Mouse (Mus musculus): ENCODE measurements at regions not wholly inside any gene's neighbourhood (a gene's known extent, or its start where the extent isn't known, plus 50 kb on each side); places are given as distances from the start of the nearest gene placed in this dataset.

- H3K36me3 ChIP-seq (ENCODE audit: control insufficient read depth) = no peaks in the 10 kb centered on the region
- no peaks in the 10 kb centered on the region for H3K4me1 ChIP-seq (ENCODE audit: control insufficient read depth)
- H3K4me3 ChIP-seq (replicated peaks) = no peak overlapping the region
- TF ChIP-seq GATA1 (IDR thresholded peaks at IDR 0.05; ENCODE audit: low read length) (no peak), TAL1 (IDR thresholded peaks at IDR 0.05; ENCODE audit: low read length) (no peak)
- H3K9me3 ChIP-seq (ENCODE audit: control insufficient read depth, low read length) = peaks cover 2% of the 10 kb centered on the region; the same call in 1 of the 2 replicates
- H3K27me3 ChIP-seq (ENCODE audit: control insufficient read depth) = no peaks in the 10 kb centered on the region; the same call in 1 of the 2 replicates
Measured at GRCm38 (mm10) chr11:112956748-112957440, 174.9 kb downstream of the Sox9 start.

- TF ChIP-seq GATA1 (IDR thresholded peaks at IDR 0.05; ENCODE audit: low read length) (no peak), TAL1 (IDR thresholded peaks at IDR 0.05; ENCODE audit: low read length) (no peak)
- Histone ChIP-seq H3K9me3 (ENCODE audit: control insufficient read depth, low read length) (no peaks in the 10 kb centered on the region; the same call in 1 of the 2 replicates), H3K27me3 (ENCODE audit: control insufficient read depth) (no peaks in the 10 kb centered on the region; the same call in 1 of the 2 replicates), H3K4me1 (ENCODE audit: control insufficient read depth) (no peaks in the 10 kb centered on the region), H3K4me3 (replicated peaks) (no peak overlapping the region), H3K36me3 (ENCODE audit: control insufficient read depth) (no peaks in the 10 kb centered on the region)
Measured at GRCm38 (mm10) chr11:112959609-112960008, 177.6 kb downstream of the Sox9 start.

- Histone ChIP-seq H3K9me3 (ENCODE audit: control insufficient read depth, low read length) (peaks cover 15% of the 10 kb centered on the region; the same call in 1 of the 2 replicates), H3K4me3 (replicated peaks) (no peak overlapping the region), H3K36me3 (ENCODE audit: control insufficient read depth) (no peaks in the 10 kb centered on the region), H3K27me3 (ENCODE audit: control insufficient read depth) (peaks cover 3% of the 10 kb centered on the region), H3K4me1 (ENCODE audit: control insufficient read depth) (no peaks in the 10 kb centered on the region)
- TF ChIP-seq TAL1 (IDR thresholded peaks at IDR 0.05; ENCODE audit: low read length) = no peak
- no peak for TF ChIP-seq GATA1 (IDR thresholded peaks at IDR 0.05; ENCODE audit: low read length)
Measured at GRCm38 (mm10) chr11:112973286-112973685, 191.3 kb downstream of the Sox9 start.

GRCm38 (mm10) chr11:112974893-112975292 lies 192.9 kb downstream of the Sox9 start:
- Histone ChIP-seq H3K9me3 (ENCODE audit: control insufficient read depth, low read length) (peaks cover 15% of the 10 kb centered on the region; the same call in 1 of the 2 replicates), H3K27me3 (ENCODE audit: control insufficient read depth) (peaks cover 5% of the 10 kb centered on the region), H3K4me1 (ENCODE audit: control insufficient read depth) (no peaks in the 10 kb centered on the region), H3K4me3 (replicated peaks) (no peak overlapping the region), H3K36me3 (ENCODE audit: control insufficient read depth) (no peaks in the 10 kb centered on the region)
- TF ChIP-seq GATA1 (IDR thresholded peaks at IDR 0.05; ENCODE audit: low read length) (no peak), TAL1 (IDR thresholded peaks at IDR 0.05; ENCODE audit: low read length) (no peak)

- TF ChIP-seq TAL1 (IDR thresholded peaks at IDR 0.05; ENCODE audit: low read length) = no peak
- TF ChIP-seq GATA1 (IDR thresholded peaks at IDR 0.05; ENCODE audit: low read length) = no peak
- Histone ChIP-seq H3K36me3 (ENCODE audit: control insufficient read depth) (no peaks in the 10 kb centered on the region), H3K9me3 (ENCODE audit: control insufficient read depth, low read length) (peaks cover 15% of the 10 kb centered on the region; the same call in 1 of the 2 replicates), H3K27me3 (ENCODE audit: control insufficient read depth) (peaks cover 5% of the 10 kb centered on the region), H3K4me1 (ENCODE audit: control insufficient read depth) (no peaks in the 10 kb centered on the region), H3K4me3 (replicated peaks) (no peak overlapping the region)
Measured at GRCm38 (mm10) chr11:112976914-112977785, 195.1 kb downstream of the Sox9 start.

GRCm38 (mm10) chr11:112978884-112979283 lies 196.9 kb downstream of the Sox9 start:
- Histone ChIP-seq H3K9me3 (ENCODE audit: control insufficient read depth, low read length) (peaks cover 8% of the 10 kb centered on the region; the same call in 1 of the 2 replicates), H3K27me3 (ENCODE audit: control insufficient read depth) (peaks cover 5% of the 10 kb centered on the region), H3K36me3 (ENCODE audit: control insufficient read depth) (no peaks in the 10 kb centered on the region), H3K4me3 (replicated peaks) (no peak overlapping the region), H3K4me1 (ENCODE audit: control insufficient read depth) (no peaks in the 10 kb centered on the region)
- TF ChIP-seq GATA1 (IDR thresholded peaks at IDR 0.05; ENCODE audit: low read length) (no peak), TAL1 (IDR thresholded peaks at IDR 0.05; ENCODE audit: low read length) (no peak)

- Histone ChIP-seq H3K4me3 (replicated peaks) (no peak overlapping the region), H3K36me3 (ENCODE audit: control insufficient read depth) (no peaks in the 10 kb centered on the region), H3K27me3 (ENCODE audit: control insufficient read depth) (peaks cover 5% of the 10 kb centered on the region), H3K9me3 (ENCODE audit: control insufficient read depth, low read length) (peaks cover 5% of the 10 kb centered on the region; the same call in 1 of the 2 replicates), H3K4me1 (ENCODE audit: control insufficient read depth) (no peaks in the 10 kb centered on the region)
- TF ChIP-seq GATA1 (IDR thresholded peaks at IDR 0.05; ENCODE audit: low read length) = no peak
- no peak for TF ChIP-seq TAL1 (IDR thresholded peaks at IDR 0.05; ENCODE audit: low read length)
Measured at GRCm38 (mm10) chr11:112979413-112979812, 197.4 kb downstream of the Sox9 start.

GRCm38 (mm10) chr11:112982165-112982801 lies 200.3 kb downstream of the Sox9 start:
- no peak overlapping the region for H3K4me3 ChIP-seq (replicated peaks)
- H3K4me1 ChIP-seq (ENCODE audit: control insufficient read depth) = no peaks in the 10 kb centered on the region
- TF ChIP-seq GATA1 (IDR thresholded peaks at IDR 0.05; ENCODE audit: low read length) (no peak), TAL1 (IDR thresholded peaks at IDR 0.05; ENCODE audit: low read length) (no peak)
- no peaks in the 10 kb centered on the region for H3K9me3 ChIP-seq (ENCODE audit: control insufficient read depth, low read length)
- no peaks in the 10 kb centered on the region for H3K36me3 ChIP-seq (ENCODE audit: control insufficient read depth)
- H3K27me3 ChIP-seq (ENCODE audit: control insufficient read depth) = peaks cover 5% of the 10 kb centered on the region

Data from erythroblast, embryonic 14.5 days (primary cell).